Mouse (Mus musculus): ENCODE measurements around the gene Gm20388. TPM values are rescaled to one million over a fixed set of nuclear protein-coding genes. Genes with fewer than 3 reads are reported as not detected.

The Gm20388 gene
- total RNA-seq, 1 experiment, result 27.0 TPM

GRCm38 (mm10) chr8:122610612-122611277 is 2700.1 kb downstream of the Gm20388 start:
- Histone ChIP-seq H3K4me3 (ENCODE audit: insufficient read depth in 1 of 2, low read depth in 1 of 2, low read length in 2 of 2, poor library complexity in 1 of 2, severe bottlenecking in 1 of 2) (peak overlapping the region; percentile 83 to 87), H3K4me1 (ENCODE audit: control insufficient read depth in 2 of 2, insufficient read depth in 2 of 2, low read length in 2 of 2, poor library complexity in 1 of 2) (no peaks in the 10 kb centered on the region), H3K27ac (ENCODE audit: insufficient read depth, low read depth, low read length, poor library complexity, severe bottlenecking) (no peak overlapping the region), H3K9ac (ENCODE audit: insufficient read depth, low read depth, low read length, poor library complexity, severe bottlenecking) (peak overlapping the region; percentile 81), H3K9me3 (ENCODE audit: control insufficient read depth, insufficient read depth, low read depth, low read length) (no peaks in the 10 kb centered on the region), H3K36me3 (ENCODE audit: control insufficient read depth, insufficient read depth, low read length, poor library complexity, severe bottlenecking) (no peaks in the 10 kb centered on the region)
- no peak for TF ChIP-seq MAFK (IDR thresholded peaks at IDR 0.05; ENCODE audit: insufficient read depth, low read depth, low read length)
- in situ Hi-C loops (cut with MboI; ENCODE audit: low sequenced_read_pairs in 2 of 2, unreplicated experiment in 2 of 2), result loop anchor here in 1 of 2 experiments (10.0 kb wide), 1 partner anchor 214 kb away; no protein-coding TSS in a partner anchor
- no peak for DNase-seq (ENCODE audit: low read depth, low spot score)

- DNase-seq (ENCODE audit: low read depth, low spot score), result peak; percentile 96
- Histone ChIP-seq H3K9me3 (ENCODE audit: control insufficient read depth, insufficient read depth, low read depth, low read length) (no peaks in the 10 kb centered on the region), H3K9ac (ENCODE audit: insufficient read depth, low read depth, low read length, poor library complexity, severe bottlenecking) (peak within 1 kb of the TSS; percentile 81), H3K27ac (ENCODE audit: insufficient read depth, low read depth, low read length, poor library complexity, severe bottlenecking) (no peak within 1 kb of the TSS), H3K4me3 (ENCODE audit: insufficient read depth in 1 of 2, low read depth in 1 of 2, low read length in 2 of 2, poor library complexity in 1 of 2, severe bottlenecking in 1 of 2) (peak within 1 kb of the TSS; percentile 83 to 87), H3K4me1 (ENCODE audit: control insufficient read depth in 2 of 2, insufficient read depth in 2 of 2, low read length in 2 of 2, poor library complexity in 1 of 2) (no peaks in the 10 kb centered on the region), H3K36me3 (ENCODE audit: control insufficient read depth, insufficient read depth, low read length, poor library complexity, severe bottlenecking) (no peaks in the 10 kb centered on the region)
- no peak for TF ChIP-seq HCFC1 (IDR thresholded peaks at IDR 0.05; ENCODE audit: borderline replicate concordance, insufficient read depth, low read length)
- no peak for TF ChIP-seq ZC3H11A (IDR thresholded peaks at IDR 0.05; ENCODE audit: borderline replicate concordance, low read depth, low read length)
- no peak for TF ChIP-seq ZNF384 (IDR thresholded peaks at IDR 0.05; ENCODE audit: low read depth, low read length)
- no peak for TF ChIP-seq CHD2 (IDR thresholded peaks at IDR 0.05; ENCODE audit: low read depth, low read length)
- no peak for TF ChIP-seq MAFK (IDR thresholded peaks at IDR 0.05; ENCODE audit: insufficient read depth, low read depth, low read length)
- in situ Hi-C loops (cut with MboI; ENCODE audit: low sequenced_read_pairs in 2 of 2, unreplicated experiment in 2 of 2), result loop anchor here in 1 of 2 experiments (10.0 kb wide), 1 partner anchor 213 kb away; no protein-coding TSS in a partner anchor
Observed at GRCm38 (mm10) chr8:122611295-122612133, 2700.9 kb downstream of the Gm20388 start, which contains the start of the genes Galns and Trappc2l. Gene Galns, minus strand, starts transcription at chr8:122611463. Gene Trappc2l, plus strand, starts transcription at chr8:122611640.

GRCm38 (mm10) chr8:122616181-122616905 is 2705.7 kb downstream of the Gm20388 start:
- in situ Hi-C loops (cut with MboI; ENCODE audit: low sequenced_read_pairs in 2 of 2, unreplicated experiment in 2 of 2), result loop anchor here in 1 of 2 experiments (10.0 kb wide), 1 partner anchor 208 kb away; no protein-coding TSS in a partner anchor
- no peak for DNase-seq (ENCODE audit: low read depth, low spot score)
- no peak for TF ChIP-seq ZNF384 (IDR thresholded peaks at IDR 0.05; ENCODE audit: low read depth, low read length)
- no peak for TF ChIP-seq CHD2 (IDR thresholded peaks at IDR 0.05; ENCODE audit: low read depth, low read length)
- no peak for TF ChIP-seq MAFK (IDR thresholded peaks at IDR 0.05; ENCODE audit: insufficient read depth, low read depth, low read length)
- TF ChIP-seq ZC3H11A (IDR thresholded peaks at IDR 0.05; ENCODE audit: borderline replicate concordance, low read depth, low read length), result no peak
- TF ChIP-seq HCFC1 (IDR thresholded peaks at IDR 0.05; ENCODE audit: borderline replicate concordance, insufficient read depth, low read length), result no peak
- Histone ChIP-seq H3K9me3 (ENCODE audit: control insufficient read depth, insufficient read depth, low read depth, low read length) (no peaks in the 10 kb centered on the region), H3K9ac (ENCODE audit: insufficient read depth, low read depth, low read length, poor library complexity, severe bottlenecking) (no peak overlapping the region), H3K4me1 (ENCODE audit: control insufficient read depth in 2 of 2, insufficient read depth in 2 of 2, low read length in 2 of 2, poor library complexity in 1 of 2) (no peaks in the 10 kb centered on the region), H3K27ac (ENCODE audit: insufficient read depth, low read depth, low read length, poor library complexity, severe bottlenecking) (no peak overlapping the region), H3K4me3 (ENCODE audit: insufficient read depth in 1 of 2, low read depth in 1 of 2, low read length in 2 of 2, poor library complexity in 1 of 2, severe bottlenecking in 1 of 2) (no peak overlapping the region), H3K36me3 (ENCODE audit: control insufficient read depth, insufficient read depth, low read length, poor library complexity, severe bottlenecking) (no peaks in the 10 kb centered on the region)

- Histone ChIP-seq H3K9me3 (ENCODE audit: control insufficient read depth, insufficient read depth, low read depth, low read length) (no peaks in the 10 kb centered on the region), H3K27ac (ENCODE audit: insufficient read depth, low read depth, low read length, poor library complexity, severe bottlenecking) (no peak overlapping the region), H3K4me1 (ENCODE audit: control insufficient read depth in 2 of 2, insufficient read depth in 2 of 2, low read length in 2 of 2, poor library complexity in 1 of 2) (no peaks in the 10 kb centered on the region), H3K4me3 (ENCODE audit: insufficient read depth in 1 of 2, low read depth in 1 of 2, low read length in 2 of 2, poor library complexity in 1 of 2, severe bottlenecking in 1 of 2) (no peak overlapping the region), H3K9ac (ENCODE audit: insufficient read depth, low read depth, low read length, poor library complexity, severe bottlenecking) (no peak overlapping the region), H3K36me3 (ENCODE audit: control insufficient read depth, insufficient read depth, low read length, poor library complexity, severe bottlenecking) (no peaks in the 10 kb centered on the region)
- TF ChIP-seq ZC3H11A (IDR thresholded peaks at IDR 0.05; ENCODE audit: borderline replicate concordance, low read depth, low read length) (0 out of 2 replicates have a peak, but pooled peaks have one; percentile 38), CHD2 (IDR thresholded peaks at IDR 0.05; ENCODE audit: low read depth, low read length) (no peak), ZNF384 (IDR thresholded peaks at IDR 0.05; ENCODE audit: low read depth, low read length) (peak; percentile 94)
- no peak for DNase-seq (ENCODE audit: low read depth, low spot score)
- in situ Hi-C loops (cut with MboI; ENCODE audit: low sequenced_read_pairs in 2 of 2, unreplicated experiment in 2 of 2), result loop anchor here in 1 of 2 experiments (10.0 kb wide), 1 partner anchor 207 kb away; no protein-coding TSS in a partner anchor
Observed at GRCm38 (mm10) chr8:122617947-122618546, 2707.4 kb downstream of the Gm20388 start.
